Mouse (Mus musculus) megakaryocyte-erythroid progenitor cell, adult 5 weeks (primary cell): ENCODE measurements around the gene Mak. TPM values are rescaled to one million over a fixed set of nuclear protein-coding genes. Genes with fewer than 3 reads are reported as not detected.

Experiments used
- polyA plus RNA-seq: library from polyadenylated mRNA; stranded (reverse); fragments of >175 nt; gene quantifications from 2 replicates; pipeline ENCODE4 v1.2.3, GENCODE M21; 2012

Gene Mak
- polyA plus RNA-seq = 0.01 TPM in 1 of 2 replicates, not detected in the other

DNA sequence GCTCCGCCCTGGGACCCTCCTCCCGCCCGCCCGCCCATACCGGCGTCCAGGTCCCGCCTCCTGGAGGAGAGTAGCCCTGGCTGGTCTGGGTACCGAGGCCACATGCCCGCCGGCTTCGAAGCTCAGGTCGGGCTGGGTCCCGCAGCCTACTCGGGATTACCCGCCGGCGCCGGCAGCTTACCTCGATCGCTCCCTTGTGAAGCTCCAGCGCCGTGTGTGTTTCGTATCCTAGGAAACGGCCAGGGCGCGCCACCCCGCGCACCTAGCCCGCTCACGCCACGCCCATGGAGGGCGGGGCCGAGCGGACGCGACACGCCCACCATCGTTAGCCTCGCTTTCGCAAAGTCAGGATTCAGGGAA lies at the start of gene Mak:
TSS of gene Mak (minus strand) at position 286 of the 360 bp plus-strand sequence.

DNA sequence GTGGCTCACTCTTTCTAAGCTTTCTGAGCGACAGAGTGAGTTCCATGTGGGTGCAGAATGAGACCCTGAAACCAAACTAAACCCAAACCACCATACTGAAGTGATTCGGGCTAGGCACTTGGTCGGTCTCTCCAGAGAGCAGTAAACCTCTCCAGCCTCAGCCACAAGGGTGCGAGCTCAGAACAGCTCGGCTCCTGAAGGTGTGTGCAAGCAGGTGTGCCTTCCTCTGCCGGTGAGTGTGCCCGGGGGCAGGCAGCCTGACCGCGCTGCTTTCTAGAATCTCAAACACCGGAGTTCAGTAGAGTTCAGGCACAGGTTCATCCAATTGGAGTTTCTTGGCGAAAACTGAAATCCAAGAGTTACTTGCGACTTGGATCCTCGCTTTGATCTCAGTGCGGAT lies 34.4 kb upstream of the Mak start, which contains the start of gene Sycp2l:
TSS of gene Sycp2l (plus strand) at position 368 of the 400 bp plus-strand sequence.

DNA sequence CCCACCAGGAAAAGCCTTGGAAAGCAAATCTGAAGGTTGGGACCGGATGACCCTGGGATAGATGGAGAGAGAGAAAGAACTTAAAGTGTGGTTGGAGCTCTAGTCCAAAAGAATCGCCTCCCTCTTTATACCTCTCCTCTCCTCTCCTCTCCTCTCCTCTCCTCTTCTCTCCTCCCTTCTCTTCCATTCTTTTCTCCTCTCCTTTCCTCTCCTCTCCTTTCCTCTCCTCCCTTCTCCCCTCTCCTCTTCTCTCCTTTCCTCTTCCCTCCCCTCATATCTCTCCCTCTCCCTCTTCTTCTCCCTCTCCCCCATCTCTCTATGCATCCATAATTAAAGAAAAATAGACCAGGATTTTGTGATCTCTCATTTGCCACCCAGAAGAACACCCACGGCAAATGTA lies 31.4 kb upstream of the Mak start, which contains the start of gene Gcm2:
TSS of gene Gcm2 (minus strand) at position 101 of the 400 bp plus-strand sequence.

DNA sequence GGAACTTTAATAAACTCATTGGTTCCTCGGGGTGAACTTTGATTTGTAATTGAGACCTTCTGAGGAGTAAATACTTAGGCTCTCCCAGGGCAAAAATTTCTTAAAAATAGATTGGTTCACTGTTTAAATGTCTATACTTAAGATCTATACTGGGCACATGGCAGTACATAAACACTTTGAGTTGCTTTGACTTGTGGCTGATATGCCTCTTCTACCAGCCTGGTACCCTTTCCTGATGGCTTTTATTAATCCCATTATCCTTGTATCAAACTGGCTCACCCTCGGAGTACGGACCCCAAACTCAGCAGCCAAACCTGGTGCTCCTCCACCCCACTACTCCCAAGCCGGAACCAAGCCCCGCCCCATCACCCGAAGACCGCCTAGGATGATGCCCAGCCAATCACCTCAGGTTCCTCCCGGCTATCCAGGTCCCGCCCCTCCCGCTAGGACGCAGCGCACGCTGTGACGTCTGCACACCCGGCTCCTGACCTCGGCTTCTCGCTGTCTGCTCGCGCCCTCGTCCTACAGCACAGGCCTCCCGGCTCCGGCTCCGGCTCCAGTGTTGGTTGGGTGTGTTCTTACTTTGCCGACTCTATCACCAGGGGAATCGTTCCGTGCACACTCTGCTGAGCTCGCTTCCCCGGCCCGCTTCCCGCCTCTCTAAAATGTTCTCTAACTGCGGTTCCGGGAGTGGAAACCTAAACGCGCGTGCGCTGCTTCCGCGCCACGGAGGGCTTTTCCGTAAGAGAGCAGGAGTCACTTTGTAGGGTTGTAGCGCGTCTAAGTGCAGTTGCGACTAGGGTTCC lies 63.5 kb downstream of the Mak start, which contains the start of gene Tmem14c:
TSS of gene Tmem14c (plus strand) at position 464 of the 806 bp plus-strand sequence.

DNA sequence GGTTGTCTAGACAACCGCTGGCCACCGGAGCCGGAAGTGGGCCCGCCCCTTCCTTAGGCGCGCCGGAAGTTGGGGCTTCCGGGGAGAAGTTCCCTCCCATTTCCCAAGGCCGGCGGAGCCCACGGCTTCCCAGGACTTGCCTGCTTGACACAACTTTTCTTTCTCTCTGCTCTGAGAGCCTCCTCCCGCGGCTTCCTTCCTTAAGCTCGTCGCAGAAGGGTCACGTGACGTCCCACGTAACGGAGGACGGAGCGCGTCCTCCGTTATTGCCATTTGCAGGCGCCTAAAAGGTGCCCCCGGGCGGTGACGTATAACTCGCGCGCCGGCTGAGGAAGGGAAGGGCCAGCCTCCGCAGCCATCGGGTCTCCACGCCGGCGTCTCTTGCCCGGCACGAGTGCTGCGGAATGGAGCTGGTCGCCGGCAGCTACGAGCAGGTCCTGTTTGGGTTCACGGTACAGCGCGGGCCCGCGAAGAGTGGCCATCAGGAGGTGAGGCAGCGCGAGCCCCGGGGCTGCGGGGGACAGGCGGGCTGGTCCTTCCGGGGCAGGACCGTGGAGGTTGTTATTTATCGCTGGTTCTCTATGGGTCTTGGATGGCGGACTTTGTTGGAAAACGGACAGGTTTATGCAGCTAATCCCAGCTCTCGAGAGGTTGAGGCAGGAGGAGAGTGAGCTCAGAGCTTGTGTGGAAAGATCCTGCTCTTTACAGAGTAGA lies 78.4 kb downstream of the Mak start, which contains the start of gene Pak1ip1:
TSS of gene Pak1ip1 (plus strand) at position 98 of the 714 bp plus-strand sequence.

Other genes starting within 250 kb of the Mak start
- 4.8 and 9.0 TPM in 2 replicates for gene Gcnt2, start 220.0 kb downstream of the Mak start, polyA plus RNA-seq
- gene Pak1ip1, start 78.7 kb downstream of the Mak start, polyA plus RNA-seq = 24.6 and 29.7 TPM in 2 replicates
- 155 and 171 TPM in 2 replicates for gene Tmem14c, start 63.4 kb downstream of the Mak start, polyA plus RNA-seq
- gene Gcm2, start 31.3 kb upstream of the Mak start, polyA plus RNA-seq = not detected in 2 replicates
- gene Sycp2l, start 34.6 kb upstream of the Mak start, polyA plus RNA-seq = not detected in 2 replicates
- 0.01 and 0.05 TPM in 2 replicates for gene Elovl2, start 140.7 kb upstream of the Mak start, polyA plus RNA-seq
- gene Smim13, start 170.1 kb upstream of the Mak start, polyA plus RNA-seq = 1.5 and 1.9 TPM in 2 replicates
- gene Gm17364, start 194.3 kb upstream of the Mak start, polyA plus RNA-seq = not detected in 2 replicates